Mouse (Mus musculus): ENCODE measurements around the gene Jmjd6.

DNA sequence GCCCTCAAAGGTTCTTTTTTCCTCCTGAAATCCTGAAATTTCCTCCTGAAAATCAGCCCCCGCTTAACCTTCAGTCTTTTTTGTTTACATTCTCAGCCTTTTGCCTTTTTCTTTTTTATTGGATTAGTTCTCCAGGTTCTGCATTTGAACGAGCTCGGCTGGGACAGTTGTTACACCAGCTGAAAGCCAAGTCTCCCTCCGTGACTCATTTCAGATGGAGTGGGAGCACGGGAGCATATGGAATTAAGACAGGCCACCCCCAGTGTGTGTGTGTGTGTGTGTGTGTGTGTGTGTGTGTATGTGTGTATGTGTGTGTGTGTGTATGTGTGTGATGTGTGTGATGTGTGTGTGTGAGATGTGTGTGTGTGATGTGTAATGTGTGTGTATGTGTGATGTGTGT lies 38.2 kb upstream of the Jmjd6 start:
- TF ChIP-seq POLR2A (IDR thresholded peaks at IDR 0.05; ENCODE audit: borderline replicate concordance, insufficient read depth, low read length) (no peak), CTCF (IDR thresholded peaks at IDR 0.05; ENCODE audit: borderline replicate concordance, insufficient read depth, low read depth, low read length) (no peak)

All from cerebellum, adult 2 months (tissue).